Mouse (Mus musculus) testis, adult 2 months (tissue): ENCODE measurements at regions not wholly inside any gene's neighbourhood (a gene's known extent, or its start where the extent isn't known, plus 50 kb on each side); places are given as distances from the start of the nearest gene placed in this dataset.

Experiments used
- CTCF ChIP-seq: fragments of 200-500 bp; IDR thresholded peaks from 2 replicates; pipeline ENCODE4 v1.5.1; 2012; ENCODE audit warnings: low read depth, mild to moderate bottlenecking, inconsistent platforms, low read length, moderate library complexity; ENCODE audit not compliant: control insufficient read depth, insufficient read depth, insufficient replicate concordance
- POLR2A ChIP-seq: fragments of 200-500 bp; IDR thresholded peaks from 2 replicates; pipeline ENCODE4 v1.6.1; 2012; ENCODE audit warnings: low read depth, mild to moderate bottlenecking, inconsistent platforms, low read length, moderate library complexity; ENCODE audit not compliant: control insufficient read depth

GRCm38 (mm10) chr2:174855548-174855947, 95.1 kb downstream of the Edn3 start:
- no peak for TF ChIP-seq CTCF
- TF ChIP-seq POLR2A, result no peak
